Comparison of ENCODE assay signal across 13 mouse cellular contexts in genomic region chr17:28463701-28464443, GRCm38 (mm10). TPM values are rescaled to one million over a fixed set of nuclear protein-coding genes. Genes with fewer than 3 reads are reported as not detected.
DNase-seq lines count a peak whose midpoint lies in the region; ATAC-seq and TF ChIP-seq lines count a peak whose summit lies in the region.
"Had no signal": no experiment of that assay in that cellular context is flagged by ENCODE, and none has a peak within 500 bp of the region (broad histone marks: within the 10 kb centered on the region; RNA-seq: fewer than 3 reads in every experiment).

No protein-coding gene starts in this region.

- 66% methylated on average over 7 of the region's 7 CpGs for WGBS in kidney, embryonic 15.5 days
- WGBS in midbrain, embryonic 11.5 days, result 91% methylated on average over 7 of the region's 7 CpGs

- H3K4me1 ChIP-seq in kidney, embryonic 15.5 days, result peaks cover 25% of the 10 kb centered on the region
- H3K4me1 ChIP-seq in midbrain, embryonic 11.5 days (ENCODE audit: control insufficient read depth, insufficient read depth, low read length), result no peaks in the 10 kb centered on the region

- H3K4me3 ChIP-seq in kidney, embryonic 15.5 days (replicated peaks), result no peak overlapping the region
- H3K4me3 ChIP-seq in myocyte, result no peak overlapping the region
- no peak overlapping the region for H3K4me3 ChIP-seq in midbrain, embryonic 11.5 days (ENCODE audit: low read depth, low read length)
- H3K4me3 ChIP-seq: limb, embryonic 13.5 days; stomach, embryonic 15.5 days had no signal

- TF ChIP-seq POLR2A in myocyte (IDR thresholded peaks at IDR 0.05; ENCODE audit: insufficient read length, low read depth), result no peak

- H3K79me2 ChIP-seq in myocyte (ENCODE audit: control insufficient read depth, insufficient read depth), result peaks cover 6% of the 10 kb centered on the region

- no peaks in the 10 kb centered on the region for H3K27me3 ChIP-seq in kidney, embryonic 15.5 days
- H3K27me3 ChIP-seq in myocyte (ENCODE audit: control insufficient read depth, insufficient read depth, insufficient read length), result no peaks in the 10 kb centered on the region
- no peaks in the 10 kb centered on the region for H3K27me3 ChIP-seq in midbrain, embryonic 11.5 days (ENCODE audit: control insufficient read depth, insufficient read depth, low read length)
- H3K27me3 ChIP-seq: limb, embryonic 13.5 days; stomach, embryonic 15.5 days had no signal

- no peak for ATAC-seq in kidney, embryonic 15.5 days (replicated peaks; ENCODE audit: low FRiP score)
- ATAC-seq in midbrain, embryonic 11.5 days (ENCODE audit: low FRiP score), result no peak

- no peaks in the 10 kb centered on the region for H3K9me3 ChIP-seq in kidney, embryonic 15.5 days (replicated peaks)
- no peaks in the 10 kb centered on the region for H3K9me3 ChIP-seq in midbrain, embryonic 11.5 days (ENCODE audit: control insufficient read depth, low read length)
- H3K9me3 ChIP-seq: G1E; limb, embryonic 13.5 days; stomach, embryonic 15.5 days had no signal

- H3K4me2 ChIP-seq in kidney, embryonic 15.5 days, result no peak overlapping the region
- H3K4me2 ChIP-seq in myocyte (ENCODE audit: low read depth), result peak overlapping the region; percentile 79
- no peak overlapping the region for H3K4me2 ChIP-seq in midbrain, embryonic 11.5 days
- H3K4me2 ChIP-seq: limb, embryonic 13.5 days; stomach, embryonic 15.5 days had no signal

- no peak overlapping the region for H3K9ac ChIP-seq in kidney, embryonic 15.5 days
- no peak overlapping the region for H3K9ac ChIP-seq in midbrain, embryonic 11.5 days (ENCODE audit: low read length)
- H3K9ac ChIP-seq: limb, embryonic 13.5 days; stomach, embryonic 15.5 days had no signal

- H3K36me3 ChIP-seq in kidney, embryonic 15.5 days, result no peaks in the 10 kb centered on the region
- H3K36me3 ChIP-seq in myocyte (ENCODE audit: control insufficient read depth, insufficient read depth), result no peaks in the 10 kb centered on the region
- no peaks in the 10 kb centered on the region for H3K36me3 ChIP-seq in midbrain, embryonic 11.5 days (ENCODE audit: control insufficient read depth, insufficient read depth, low read length)
- H3K36me3 ChIP-seq: limb, embryonic 13.5 days; stomach, embryonic 15.5 days had no signal

- no peak overlapping the region for H3ac ChIP-seq in myocyte (ENCODE audit: control insufficient read depth, insufficient read length)

- H3K27ac ChIP-seq in kidney, embryonic 15.5 days, result no peak overlapping the region
- no peak overlapping the region for H3K27ac ChIP-seq in midbrain, embryonic 11.5 days (ENCODE audit: low read depth, low read length)
- H3K27ac ChIP-seq: limb, embryonic 13.5 days; macrophage; stomach, embryonic 15.5 days had no signal

- DNase-seq in kidney, adult 11 months, result peak; percentile 46
- peak; percentile 92 for DNase-seq in 416B (ENCODE audit: low read depth)
- DNase-seq in ZHBTc4 (ENCODE audit: low read depth, low spot score), result peak; percentile 38
- DNase-seq in ovary, adult 18-20 months (ENCODE audit: low spot score), result no peak
- no peak for DNase-seq in midbrain, embryonic 11.5 days (ENCODE audit: low spot score, missing footprints)
- DNase-seq in right cerebral cortex, adult 18-20 months, result no peak
- DNase-seq: gastrocnemius, postnatal 36 days had no signal

TF ChIP-seq in myocyte, 11 proteins besides CTCF, POLR2A, EP300 and RAD21:
- TF ChIP-seq E2F4 (IDR thresholded peaks at IDR 0.05; ENCODE audit: insufficient read depth), result no peak
- no peak for TF ChIP-seq TCF12 (IDR thresholded peaks at IDR 0.05; ENCODE audit: insufficient read depth, poor library complexity, severe bottlenecking)
- TF ChIP-seq SRF (IDR thresholded peaks at IDR 0.05; ENCODE audit: control insufficient read depth, insufficient read length, low read depth), result no peak
- no peak for TF ChIP-seq CEBPB (IDR thresholded peaks at IDR 0.05; ENCODE audit: insufficient read depth, poor library complexity, severe bottlenecking)
- peak in 1 of 3 experiments; percentile 32 for TF ChIP-seq MYOD1 (IDR thresholded peaks at IDR 0.05; ENCODE audit: control insufficient read depth in 1 of 3, insufficient read length in 2 of 3, low read depth in 2 of 3)

RNA-seq across cellular contexts. Expression of gene Fkbp5, which starts 53.5 kb away (rescaled TPM):
- polyA plus RNA-seq in kidney, embryonic 15.5 days (2015; fragmentation: Nextera tagmentation; extraction: Ambion mirVana), result 31.1 and 35.0 TPM in 2 replicates
- 11.6 TPM for polyA plus RNA-seq in myocyte (2012; fragmentation: generic; extraction: Trizol)
- polyA plus RNA-seq in midbrain, embryonic 11.5 days (2014; fragmentation: Nextera tagmentation; extraction: Ambion mirVana), result 9.8 and 10.9 TPM in 2 replicates

Comparison
In these comparisons a context has a peak if more than half of its experiments do, and no peak if none do; other contexts are left out.
1. DNase-seq: peak in kidney, adult 11 months (single experiment), 416B (single experiment) and ZHBTc4 (single experiment); none in ovary, adult 18-20 months (single experiment), midbrain, embryonic 11.5 days (single experiment) and right cerebral cortex, adult 18-20 months (single experiment).